Mouse (Mus musculus): Measurements from ENCODE around the gene Sema6d. TPM values are rescaled to one million over a fixed set of nuclear protein-coding genes. Genes with fewer than 3 reads are reported as not detected.
A peak's percentile ranks its signal among the peaks of the same experiment; 100 is the strongest.

The Sema6d gene
- total RNA-seq, 2 experiments from 2014 or later: 5.7 to 10.4 TPM

DNA sequence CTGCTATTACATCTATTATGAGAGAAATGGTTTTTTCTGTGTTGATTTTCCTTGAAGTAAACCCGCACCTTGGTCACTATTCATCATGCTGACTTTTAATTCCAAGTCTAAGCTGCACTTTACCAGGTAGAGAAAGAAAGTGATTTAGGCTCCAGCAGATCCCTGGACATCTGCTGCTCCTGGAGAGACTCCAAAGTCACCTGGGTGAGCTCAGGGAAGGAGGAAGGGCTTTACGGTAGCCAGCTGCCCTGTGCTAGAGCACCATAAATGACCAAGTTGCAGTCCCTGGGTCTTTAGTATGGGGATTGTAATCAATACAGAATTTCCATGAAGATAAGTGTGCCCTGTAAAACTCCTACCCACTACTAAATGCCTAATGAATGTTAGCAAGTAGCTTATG lies 309.8 kb downstream of the Sema6d start:
- Histone ChIP-seq H3K4me3 (no peak overlapping the region), H3K27ac (no peak overlapping the region)
- TF ChIP-seq CTCF (IDR thresholded peaks at IDR 0.05): no peak
- intact Hi-C loops (cut with DNase I): no loop called here
- DNase-seq: no peak

GRCm38 (mm10) chr2:124401727-124402380 lies 312.1 kb downstream of the Sema6d start:
- DNase-seq: no peak
- no peak for TF ChIP-seq CTCF (IDR thresholded peaks at IDR 0.05)
- H3K4me3 ChIP-seq: no peak overlapping the region
- no peak overlapping the region for H3K27ac ChIP-seq
- intact Hi-C loops (cut with DNase I): no loop called here

GRCm38 (mm10) chr2:124403571-124403970 lies 313.8 kb downstream of the Sema6d start:
- TF ChIP-seq CTCF (IDR thresholded peaks at IDR 0.05): no peak
- intact Hi-C loops (cut with DNase I): no loop called here
- DNase-seq: peak; percentile 21
- no peak overlapping the region for H3K4me3 ChIP-seq
- peak overlapping the region; percentile 28; the same call in 1 of the 2 replicates for H3K27ac ChIP-seq

- intact Hi-C loops (cut with DNase I): no loop called here
- H3K4me3 ChIP-seq: no peak overlapping the region
These were observed 314.2 kb downstream of the Sema6d start for GRCm38 (mm10) chr2:124403981-124404380.

GRCm38 (mm10) chr2:124404631-124405562 lies 315.1 kb downstream of the Sema6d start:
- intact Hi-C loops (cut with DNase I): no loop called here

More at GRCm38 (mm10) chr2:124403981-124404380, 314.2 kb downstream of the Sema6d start:
- TF ChIP-seq CTCF (IDR thresholded peaks at IDR 0.05): no peak
- peak overlapping the region; percentile 16 for H3K27ac ChIP-seq
- DNase-seq: no peak

GRCm38 (mm10) chr2:124408956-124409355 lies 319.2 kb downstream of the Sema6d start:
- TF ChIP-seq CTCF (IDR thresholded peaks at IDR 0.05): peak; percentile 37; the same call in 1 of the 2 replicates
- peak overlapping the region; percentile 80 for H3K27ac ChIP-seq
- DNase-seq: no peak
- no peak overlapping the region for H3K4me3 ChIP-seq
- intact Hi-C loops (cut with DNase I): no loop called here

More at GRCm38 (mm10) chr2:124404631-124405562, 315.1 kb downstream of the Sema6d start:
- Histone ChIP-seq H3K4me3 (no peak overlapping the region), H3K27ac (peak overlapping the region; percentile 16)
- no peak for DNase-seq
- no peak for TF ChIP-seq CTCF (IDR thresholded peaks at IDR 0.05)

- intact Hi-C loops (cut with DNase I): no loop called here
- no peak for DNase-seq
- Histone ChIP-seq H3K4me3 (no peak overlapping the region), H3K27ac (no peak overlapping the region)
- no peak for TF ChIP-seq CTCF (IDR thresholded peaks at IDR 0.05)
These were observed 327.0 kb downstream of the Sema6d start for GRCm38 (mm10) chr2:124416730-124417129.

GRCm38 (mm10) chr2:124418319-124418718 lies 328.6 kb downstream of the Sema6d start:
- DNase-seq: no peak
- TF ChIP-seq CTCF (IDR thresholded peaks at IDR 0.05): no peak
- Histone ChIP-seq H3K27ac (no peak overlapping the region), H3K4me3 (no peak overlapping the region)
- intact Hi-C loops (cut with DNase I): no loop called here

DNA sequence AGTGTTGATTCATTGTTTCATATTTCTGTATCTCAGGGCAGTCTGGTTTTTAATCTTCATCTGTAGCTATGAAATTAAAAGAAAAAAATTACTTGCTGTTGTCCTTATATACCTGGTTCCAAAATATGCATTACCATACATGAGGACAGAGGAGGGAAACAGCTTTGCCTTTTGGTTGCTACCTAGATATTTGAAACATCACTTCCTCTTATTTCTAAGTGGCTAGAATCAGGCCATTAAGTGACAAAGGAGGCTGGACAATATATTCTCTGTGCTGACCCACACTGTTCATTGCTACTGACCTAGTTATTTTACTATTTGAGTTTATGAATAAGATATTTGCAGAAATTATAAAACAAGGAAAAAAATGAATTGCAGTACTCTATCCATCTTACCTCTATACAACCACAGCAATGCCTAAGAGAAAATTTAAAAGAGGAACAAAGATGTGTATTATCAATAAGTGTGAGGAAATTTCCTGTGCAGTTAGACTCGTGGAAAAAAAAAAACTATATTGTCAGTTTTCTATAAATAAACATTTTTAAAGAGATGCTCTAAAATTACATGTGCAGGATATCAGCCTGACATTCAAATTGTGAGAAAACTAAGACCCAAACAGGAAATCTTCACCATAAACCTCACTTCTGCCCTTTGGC lies 330.5 kb downstream of the Sema6d start:
- no peak for TF ChIP-seq CTCF (IDR thresholded peaks at IDR 0.05)
- intact Hi-C loops (cut with DNase I): no loop called here

DNA sequence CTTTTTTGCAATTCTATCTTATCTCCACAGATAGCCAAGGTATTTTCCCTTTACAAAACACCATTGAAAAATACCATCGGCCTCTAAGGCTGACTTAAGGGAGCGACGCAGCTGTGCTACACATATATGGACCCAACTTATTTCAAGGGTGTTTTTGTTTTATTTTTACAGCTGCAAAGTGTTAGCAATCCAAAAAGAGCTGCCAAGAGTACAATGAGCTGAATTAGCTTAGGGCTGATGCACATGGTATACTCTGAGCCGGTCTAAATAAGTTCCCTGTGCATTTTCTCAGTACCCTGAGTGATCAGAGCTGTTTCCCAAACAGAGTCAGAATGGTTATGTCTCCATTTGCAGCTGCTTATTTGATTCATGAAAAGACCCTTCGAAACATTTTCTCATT lies 340.0 kb downstream of the Sema6d start:
- no peak for TF ChIP-seq CTCF (IDR thresholded peaks at IDR 0.05)
- no peak overlapping the region for H3K27ac ChIP-seq
- DNase-seq: no peak
- intact Hi-C loops (cut with DNase I): no loop called here
- H3K4me3 ChIP-seq: no peak overlapping the region

More for the DNA sequence above, 330.5 kb downstream of the Sema6d start:
- no peak overlapping the region for H3K27ac ChIP-seq
- H3K4me3 ChIP-seq: no peak overlapping the region
- no peak for DNase-seq

GRCm38 (mm10) chr2:124430708-124431107 lies 340.9 kb downstream of the Sema6d start:
- Histone ChIP-seq H3K27ac (no peak overlapping the region), H3K4me3 (no peak overlapping the region)
- no peak for TF ChIP-seq CTCF (IDR thresholded peaks at IDR 0.05)
- no peak for DNase-seq
- intact Hi-C loops (cut with DNase I): no loop called here

DNA sequence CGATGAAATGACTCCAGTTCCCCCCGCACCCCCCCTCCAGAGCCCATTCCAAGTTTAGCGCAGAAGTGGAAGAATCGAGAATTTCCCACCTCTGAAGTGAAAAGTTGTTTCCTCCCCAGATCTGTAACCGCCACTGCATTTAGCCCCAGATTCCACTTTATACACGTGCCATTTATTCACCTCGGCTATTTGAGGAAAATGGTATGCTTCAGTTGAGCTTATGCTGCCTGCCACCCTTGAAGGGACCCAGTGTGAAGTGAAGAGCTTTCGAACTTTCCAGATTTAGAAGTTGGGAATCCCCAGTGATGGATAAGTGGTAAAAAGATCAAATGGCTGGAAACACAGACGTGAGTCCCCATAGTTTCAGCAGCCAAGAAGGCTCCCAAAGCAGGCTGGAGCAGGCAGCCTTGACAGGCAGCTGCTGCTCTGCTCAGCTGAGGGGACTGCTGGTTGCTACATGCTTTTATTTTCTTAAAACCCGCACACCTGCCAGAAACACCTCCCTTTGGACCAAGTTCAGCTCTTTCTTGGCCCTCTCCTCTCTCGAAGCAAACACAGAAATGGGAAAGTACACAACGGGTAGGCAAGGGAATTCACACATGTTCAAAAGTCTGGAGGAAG lies 345.7 kb downstream of the Sema6d start:
- intact Hi-C loops (cut with DNase I): no loop called here
- no peak for TF ChIP-seq CTCF (IDR thresholded peaks at IDR 0.05)
- H3K4me3 ChIP-seq: no peak overlapping the region
- no peak overlapping the region for H3K27ac ChIP-seq
- DNase-seq: no peak
